Mouse (Mus musculus) layer of hippocampus, adult 2 months (tissue): Measurements from ENCODE around the gene Rhobtb3. TPM values are rescaled to one million over a fixed set of nuclear protein-coding genes. Genes with fewer than 3 reads are reported as not detected.
A peak's percentile ranks its signal among the peaks of the same experiment; 100 is the strongest.
"Not testable (repeated sequence)": the region's sequence is repeated elsewhere in the genome, so short reads cannot be mapped to it uniquely, and the experiment has no call there.

Experiments
- DNase-seq, 2 experiments: peaks; one replicate each; pipeline ENCODE4 v3.0.0; 2022; ENCODE audit warnings: low spot score in 2 of 2
- H3K27ac ChIP-seq: fragments of 200-600 bp; 2 replicates; pipeline ENCODE4 v1.8.1; 2022
- H3K4me3 ChIP-seq: fragments of 200-600 bp; 2 replicates; pipeline ENCODE4 v1.8.1; 2022; ENCODE audit warnings: mild to moderate bottlenecking
- CTCF ChIP-seq: fragments of 200-600 bp; conservative IDR thresholded peaks from 2 replicates; pipeline ENCODE4 v1.8.1; 2022; ENCODE audit warnings: antibody characterized with exemption, mild to moderate bottlenecking, moderate library complexity
- total RNA-seq, 2 experiments: library from RNA; stranded (reverse); gene quantifications; 2 replicates each; pipeline ENCODE4 v1.2.3; 2021

Rhobtb3 gene
- total RNA-seq, 2 experiments from 2014 or later, result 15.9 to 16.7 TPM

- Histone ChIP-seq H3K27ac (peak overlapping the region; percentile 14; the same call in 1 of the 2 replicates), H3K4me3 (no peak overlapping the region)
- no peak for TF ChIP-seq CTCF
- no peak for DNase-seq
These were observed 36.6 kb downstream of the Rhobtb3 start for GRCm38 (mm10) chr13:75907133-75907532.

GRCm38 (mm10) chr13:75904660-75905059 is 39.1 kb downstream of the Rhobtb3 start:
- TF ChIP-seq CTCF, result no peak
- no peak overlapping the region for H3K4me3 ChIP-seq
- no peak overlapping the region for H3K27ac ChIP-seq
- DNase-seq, result no peak

DNA sequence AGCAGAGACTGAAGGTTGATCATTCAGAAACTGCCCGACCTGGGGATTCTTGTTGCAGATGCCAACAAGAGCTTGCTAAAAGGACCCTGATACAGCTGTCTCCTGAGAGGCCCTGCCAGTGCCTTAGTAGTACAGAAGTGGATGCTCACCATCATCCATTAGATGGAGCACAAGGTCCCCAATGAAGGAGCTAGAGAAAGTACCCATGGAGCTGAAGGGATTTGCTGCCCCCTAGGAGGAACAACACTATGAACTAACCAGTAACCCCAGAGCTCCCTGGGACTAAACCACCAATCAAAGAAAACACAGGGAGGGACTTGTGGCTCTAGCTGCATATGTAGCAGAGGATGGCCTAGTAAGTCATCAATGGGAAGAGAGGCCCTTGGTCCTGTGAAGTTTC is 42.8 kb downstream of the Rhobtb3 start:
- H3K27ac ChIP-seq, DNase-seq, H3K4me3 ChIP-seq: not testable (repeated sequence)
- peak; percentile 51 for TF ChIP-seq CTCF

DNA sequence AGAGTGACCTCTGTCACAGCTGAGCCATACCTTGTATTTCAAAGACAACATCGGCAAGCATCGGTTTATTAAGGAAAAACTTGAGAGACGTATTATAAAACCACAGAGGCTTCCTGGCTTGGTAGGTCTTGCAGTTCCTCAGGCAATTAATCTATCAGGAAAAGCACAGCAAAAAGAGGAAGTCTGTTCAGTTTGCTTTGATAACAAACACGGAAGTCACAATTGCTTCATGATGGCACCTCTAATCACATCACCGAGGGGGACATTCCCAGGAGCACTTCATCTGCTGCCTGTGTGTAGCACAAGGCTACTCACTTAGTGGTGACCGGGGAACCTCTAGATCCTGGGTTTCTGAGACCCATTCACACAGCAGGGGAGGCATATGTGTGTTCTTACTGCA is 50.8 kb downstream of the Rhobtb3 start:
- TF ChIP-seq CTCF, result no peak
- no peak for DNase-seq
- no peak overlapping the region for H3K4me3 ChIP-seq
- H3K27ac ChIP-seq, result peak overlapping the region; percentile 64

DNA sequence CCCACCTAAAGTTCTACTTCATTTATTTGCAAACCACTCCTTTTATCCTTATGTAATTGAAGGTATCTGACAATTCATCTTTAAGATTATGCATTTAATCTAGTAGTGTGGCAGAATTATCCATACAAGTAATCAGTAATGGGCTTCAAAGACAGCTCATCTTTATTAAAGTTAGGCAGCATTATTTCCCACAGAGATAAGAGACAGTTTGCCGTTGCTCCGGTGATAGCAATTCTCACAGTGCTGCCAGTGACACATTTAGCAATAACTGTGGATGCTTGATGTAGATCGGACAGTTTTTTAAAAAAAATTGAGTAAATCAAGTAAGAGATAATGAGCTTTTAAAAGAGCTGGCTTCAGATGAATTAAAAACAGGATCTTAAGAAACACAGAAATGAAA is 51.4 kb downstream of the Rhobtb3 start:
- Histone ChIP-seq H3K27ac (peak overlapping the region; percentile 64), H3K4me3 (no peak overlapping the region)
- DNase-seq, result peak in 1 of 2 experiments; percentile 11
- no peak for TF ChIP-seq CTCF

DNA sequence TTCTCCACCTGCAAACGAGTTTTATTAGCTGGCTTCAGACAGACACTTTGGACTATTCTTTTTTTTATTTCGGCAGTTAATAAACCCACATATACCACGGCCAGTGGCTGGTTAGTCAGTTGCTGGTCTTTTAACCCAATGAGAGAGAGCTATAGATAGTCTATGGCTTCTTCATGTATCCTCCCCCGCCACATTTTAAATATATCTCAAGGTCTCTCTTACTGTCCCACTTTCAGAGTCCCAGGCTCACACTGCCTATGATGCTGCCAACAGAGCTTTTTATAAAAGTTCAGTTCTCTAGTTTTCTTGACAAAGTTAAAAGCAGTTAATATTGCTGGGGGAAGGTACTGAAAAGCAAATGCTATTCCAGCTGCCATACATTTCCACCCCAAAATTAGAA is 51.9 kb downstream of the Rhobtb3 start:
- Histone ChIP-seq H3K4me3 (no peak overlapping the region), H3K27ac (peak overlapping the region; percentile 64; the same call in 1 of the 2 replicates)
- no peak for TF ChIP-seq CTCF
- no peak for DNase-seq

- no peak overlapping the region for H3K27ac ChIP-seq
- no peak for DNase-seq
- H3K4me3 ChIP-seq, result no peak overlapping the region
- no peak for TF ChIP-seq CTCF
These were observed 59.9 kb downstream of the Rhobtb3 start for GRCm38 (mm10) chr13:75883792-75884191.

DNA sequence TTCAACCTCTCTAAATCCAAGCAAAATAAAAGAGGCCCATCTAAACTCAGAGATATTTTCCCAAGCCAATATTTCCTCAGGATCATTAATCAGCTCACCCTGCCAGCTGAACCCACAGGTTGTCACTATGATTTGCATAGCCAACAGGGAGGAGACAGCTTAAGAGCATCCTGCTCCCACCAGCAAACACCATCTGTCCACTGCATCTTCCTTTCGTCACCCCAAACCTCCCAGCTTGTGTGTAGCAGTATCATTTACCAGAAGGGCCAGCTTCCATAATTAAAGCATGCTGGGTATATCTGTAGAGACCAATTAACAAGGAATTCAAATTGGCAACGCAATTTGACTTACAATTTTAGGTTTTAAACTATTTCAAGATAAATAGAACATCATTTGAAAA is 63.2 kb downstream of the Rhobtb3 start:
- TF ChIP-seq CTCF, result no peak
- peak; percentile 44 to 50 for DNase-seq
- H3K4me3 ChIP-seq, result no peak overlapping the region
- H3K27ac ChIP-seq, result peak overlapping the region; percentile 28

DNA sequence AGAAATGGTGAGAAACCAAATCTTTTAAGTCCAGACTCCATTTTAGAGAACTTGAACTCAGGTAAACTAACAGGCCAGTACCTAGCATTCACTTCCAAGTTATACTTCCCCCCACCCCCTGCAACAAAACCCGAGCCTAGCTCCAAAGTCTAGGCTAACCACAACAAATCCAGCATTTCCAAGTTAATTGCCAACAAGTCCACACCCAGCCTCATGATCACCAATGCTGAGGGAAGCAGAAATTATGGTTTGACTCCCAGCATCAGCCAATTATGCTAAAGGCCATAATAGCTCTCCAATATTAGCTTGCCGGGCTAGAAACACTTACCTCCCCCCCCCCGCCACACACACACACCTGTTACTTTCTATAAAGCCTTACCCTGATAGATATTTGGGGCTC is 64.0 kb downstream of the Rhobtb3 start:
- no peak overlapping the region for H3K4me3 ChIP-seq
- no peak overlapping the region for H3K27ac ChIP-seq
- TF ChIP-seq CTCF, result no peak
- no peak for DNase-seq

- peak; percentile 89 for TF ChIP-seq CTCF
- H3K27ac ChIP-seq, result no peak overlapping the region
- peak; percentile 62 to 67 for DNase-seq
- H3K4me3 ChIP-seq, result no peak overlapping the region
These were observed 65.8 kb downstream of the Rhobtb3 start for GRCm38 (mm10) chr13:75877907-75878306.

- DNase-seq, result no peak
- Histone ChIP-seq H3K27ac (no peak overlapping the region), H3K4me3 (no peak overlapping the region)
- no peak for TF ChIP-seq CTCF
These were observed 67.1 kb downstream of the Rhobtb3 start for GRCm38 (mm10) chr13:75876592-75876991.

DNA sequence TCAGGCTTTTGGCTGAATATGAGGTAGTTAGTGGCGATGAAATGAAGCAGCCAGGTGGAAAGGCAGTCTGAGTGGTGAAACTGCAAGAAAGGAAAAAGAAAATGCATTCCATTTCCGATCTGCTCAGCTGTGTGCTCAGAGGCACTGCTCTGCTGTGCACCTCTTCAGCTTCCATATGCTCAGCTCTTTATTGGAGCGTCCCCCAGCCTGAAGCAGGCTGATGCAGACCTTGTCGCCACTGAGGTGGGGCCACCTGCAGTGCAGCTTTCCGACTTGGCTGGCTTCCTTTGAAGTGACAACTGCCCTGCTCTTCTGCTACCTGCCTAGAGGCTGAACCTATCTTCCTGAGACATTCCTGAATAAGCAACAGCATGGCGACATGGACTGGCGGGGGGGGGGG is 67.5 kb downstream of the Rhobtb3 start:
- not testable (repeated sequence) for H3K27ac ChIP-seq, H3K4me3 ChIP-seq, DNase-seq

GRCm38 (mm10) chr13:75874608-75875376 is 68.9 kb downstream of the Rhobtb3 start:
- no peak overlapping the region for H3K27ac ChIP-seq
- TF ChIP-seq CTCF, result no peak
- no peak overlapping the region for H3K4me3 ChIP-seq
- DNase-seq, result no peak

- no peak for TF ChIP-seq CTCF
- DNase-seq, result no peak
- no peak overlapping the region for H3K4me3 ChIP-seq
- H3K27ac ChIP-seq, result no peak overlapping the region
These were observed 75.8 kb downstream of the Rhobtb3 start for GRCm38 (mm10) chr13:75867876-75868275.
